1 mouse cellular context compared by ENCODE assay signal in the genomic region with DNA sequence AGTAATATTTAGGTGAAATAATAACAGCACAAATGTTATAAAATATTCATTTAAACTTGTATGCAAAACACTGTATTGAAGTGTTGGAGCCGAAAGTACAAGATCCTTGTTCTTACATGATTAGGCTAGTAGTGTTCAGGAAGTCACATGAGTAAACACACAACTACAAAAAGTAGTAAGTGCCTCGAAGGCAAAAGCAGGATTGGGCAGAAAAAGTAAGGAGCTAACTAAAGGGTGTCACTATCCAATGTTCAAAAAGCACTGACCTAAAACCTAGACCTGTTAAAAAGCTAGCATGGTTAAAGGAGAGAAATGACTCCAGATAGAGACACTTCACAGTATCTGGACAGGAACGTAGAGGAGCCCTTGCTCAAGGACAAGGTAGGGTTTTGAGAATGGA.
TF ChIP-seq lines count a peak whose summit lies in the region.

No protein-coding gene starts in this region.

TF ChIP-seq in CH12.LX, 34 proteins besides CTCF, POLR2A, EP300 and RAD21 (continued from another document):
- TF ChIP-seq RCOR1 (conservative IDR thresholded peaks at IDR 0.05; ENCODE audit: low read depth, low read length): no peak
- no peak for TF ChIP-seq MAFK (IDR thresholded peaks at IDR 0.05; ENCODE audit: insufficient replicate concordance, low read length)
- peak; percentile 53 for TF ChIP-seq BHLHE40 (IDR thresholded peaks at IDR 0.05; ENCODE audit: low read depth, low read length)
- no peak for TF ChIP-seq NRF1 (IDR thresholded peaks at IDR 0.05; ENCODE audit: low read depth, low read length)
- no peak for TF ChIP-seq MAZ (IDR thresholded peaks at IDR 0.05; ENCODE audit: low read depth, low read length)
- TF ChIP-seq HCFC1 (IDR thresholded peaks at IDR 0.05; ENCODE audit: low read depth, low read length): no peak
- peak; percentile 26; the same call in 1 of the 2 replicates for TF ChIP-seq SIN3A (IDR thresholded peaks at IDR 0.05; ENCODE audit: low read length)
- TF ChIP-seq SMC3 (IDR thresholded peaks at IDR 0.05; ENCODE audit: low read depth, low read length): no peak
- no peak for TF ChIP-seq CHD2 (IDR thresholded peaks at IDR 0.05; ENCODE audit: low read length)
- no peak for TF ChIP-seq GABPA (IDR thresholded peaks at IDR 0.05; ENCODE audit: insufficient replicate concordance, low read depth, low read length)
- TF ChIP-seq JUND (conservative IDR thresholded peaks at IDR 0.05; ENCODE audit: low read depth, low read length): no peak
- no peak for TF ChIP-seq MEF2A (IDR thresholded peaks at IDR 0.05; ENCODE audit: borderline replicate concordance, low read depth, low read length)
- no peak for TF ChIP-seq ZC3H11A (IDR thresholded peaks at IDR 0.05; ENCODE audit: low read depth, low read length)
